Mouse (Mus musculus): ENCODE data around the gene Prmt8. TPM values are rescaled to one million over a fixed set of nuclear protein-coding genes. Genes with fewer than 3 reads are reported as not detected.

Gene Prmt8
- total RNA-seq, 2 experiments from 2014 or later: not detected

- ATAC-seq (replicated peaks; ENCODE audit: low FRiP score, poor library complexity, severe bottlenecking): no peak
Observed at GRCm38 (mm10) chr6:127672071-127672470, 97.2 kb downstream of the Prmt8 start.

- ATAC-seq (replicated peaks; ENCODE audit: low FRiP score, poor library complexity, severe bottlenecking): no peak
Observed at GRCm38 (mm10) chr6:127670031-127670430, 99.2 kb downstream of the Prmt8 start.

GRCm38 (mm10) chr6:127669313-127669712, 100.0 kb downstream of the Prmt8 start:
- no peak for ATAC-seq (replicated peaks; ENCODE audit: low FRiP score, poor library complexity, severe bottlenecking)

- ATAC-seq (replicated peaks; ENCODE audit: low FRiP score, poor library complexity, severe bottlenecking): no peak
Observed at GRCm38 (mm10) chr6:127663263-127663662, 106.0 kb downstream of the Prmt8 start.

GRCm38 (mm10) chr6:127661717-127662292, 107.5 kb downstream of the Prmt8 start:
- ATAC-seq (replicated peaks; ENCODE audit: low FRiP score, poor library complexity, severe bottlenecking): no peak

- ATAC-seq (replicated peaks; ENCODE audit: low FRiP score, poor library complexity, severe bottlenecking): no peak
Observed at GRCm38 (mm10) chr6:127659966-127660365, 109.3 kb downstream of the Prmt8 start.

GRCm38 (mm10) chr6:127659472-127659871, 109.8 kb downstream of the Prmt8 start:
- no peak for ATAC-seq (replicated peaks; ENCODE audit: low FRiP score, poor library complexity, severe bottlenecking)

- peak; percentile 39; the same call in 1 of the 2 replicates for ATAC-seq (replicated peaks; ENCODE audit: low FRiP score, poor library complexity, severe bottlenecking)
Observed at GRCm38 (mm10) chr6:127657152-127657551, 112.1 kb downstream of the Prmt8 start.

GRCm38 (mm10) chr6:127655988-127656387, 113.3 kb downstream of the Prmt8 start:
- no peak for ATAC-seq (replicated peaks; ENCODE audit: low FRiP score, poor library complexity, severe bottlenecking)

- no peak for ATAC-seq (replicated peaks; ENCODE audit: low FRiP score, poor library complexity, severe bottlenecking)
Observed at GRCm38 (mm10) chr6:127641077-127641801, 128.0 kb downstream of the Prmt8 start.

Other genes starting within 250 kb of the Prmt8 start
- 1.4 and 2.9 TPM in 2 replicates for gene Cracr2a, start 208.1 kb downstream of the Prmt8 start, total RNA-seq (2015; ENCODE audit: low replicate concordance)
- 5.8 and 7.0 TPM in 2 replicates for gene Cracr2a, start 208.1 kb downstream of the Prmt8 start, total RNA-seq (2017; ENCODE audit: low replicate concordance)
- not detected in 2 replicates for gene Tspan11, start 118.1 kb upstream of the Prmt8 start, total RNA-seq (2015; ENCODE audit: low replicate concordance)
- gene Tspan11, start 118.1 kb upstream of the Prmt8 start, total RNA-seq (2017; ENCODE audit: low replicate concordance): not detected in 2 replicates